Mouse (Mus musculus) kidney, embryonic 16.5 days (tissue): ENCODE results near the gene Rhd. TPM values are rescaled to one million over a fixed set of nuclear protein-coding genes. Genes with fewer than 3 reads are reported as not detected.
"Not testable (repeated sequence)": the region's sequence is repeated elsewhere in the genome, so short reads cannot be mapped to it uniquely, and the experiment has no call there.

Experiments used
- ATAC-seq: fragments of 200-750 bp; cut with Nextera tagmentation; 2 replicates; pipeline ENCODE4 v1.8.0; 2017; ENCODE audit warnings: moderate TSS enrichment; ENCODE audit not compliant: low FRiP score, low TSS enrichment
- H3K27ac ChIP-seq: fragments of 300-500 bp; sonication (generic); 2 replicates; pipeline ENCODE4 v1.5.1; 2014; ENCODE audit warnings: low read length
- H3K27me3 ChIP-seq: fragments of 300-500 bp; sonication (generic); 2 replicates; pipeline ENCODE4 v1.6.1; 2014; ENCODE audit warnings: low read length, control low read depth, mixed read lengths; ENCODE audit not compliant: insufficient read depth
- H3K36me3 ChIP-seq: fragments of 300-500 bp; sonication (generic); 2 replicates; pipeline ENCODE4 v1.6.1; 2014; ENCODE audit warnings: low read length, control low read depth, mixed read lengths; ENCODE audit not compliant: insufficient read depth
- H3K4me1 ChIP-seq: fragments of 300-500 bp; sonication (generic); 2 replicates; pipeline ENCODE4 v1.6.1; 2014; ENCODE audit warnings: low read length, control low read depth, mixed read lengths; ENCODE audit not compliant: insufficient read depth
- H3K4me2 ChIP-seq: fragments of 300-500 bp; sonication (generic); replicated peaks from 2 replicates; pipeline ENCODE4 v1.6.1; 2014; ENCODE audit warnings: low read depth, low read length
- H3K4me3 ChIP-seq: fragments of 300-500 bp; sonication (generic); 2 replicates; pipeline ENCODE4 v1.5.1; 2014; ENCODE audit warnings: mild to moderate bottlenecking, low read length
- H3K9ac ChIP-seq: fragments of 300-500 bp; sonication (generic); replicated peaks from 2 replicates; pipeline ENCODE4 v1.6.1; 2014; ENCODE audit warnings: low read length
- H3K9me3 ChIP-seq: fragments of 300-500 bp; sonication (generic); 2 replicates; pipeline ENCODE4 v1.6.1; 2016; ENCODE audit warnings: low read length, control low read depth
- WGBS: fragments of 180-500 bp; shearing (Covaris S2); extraction: QIAGEN DNeasy Blood & Tissue Kit; methylation state at CpG from one replicate; pipeline ENCODE4 v1.1.7; 2014; 5-methylcytosine and 5-hydroxymethylcytosine counted together
- polyA plus RNA-seq: library from polyadenylated mRNA; unstranded; fragments of >200 nt; fragmentation: Nextera tagmentation; extraction: Ambion mirVana; gene quantifications from 2 replicates; pipeline ENCODE4 v1.2.1, GENCODE M21; 2015

Gene Rhd
- polyA plus RNA-seq, 1 experiment from 2014 or later, result 3.0 TPM

DNA sequence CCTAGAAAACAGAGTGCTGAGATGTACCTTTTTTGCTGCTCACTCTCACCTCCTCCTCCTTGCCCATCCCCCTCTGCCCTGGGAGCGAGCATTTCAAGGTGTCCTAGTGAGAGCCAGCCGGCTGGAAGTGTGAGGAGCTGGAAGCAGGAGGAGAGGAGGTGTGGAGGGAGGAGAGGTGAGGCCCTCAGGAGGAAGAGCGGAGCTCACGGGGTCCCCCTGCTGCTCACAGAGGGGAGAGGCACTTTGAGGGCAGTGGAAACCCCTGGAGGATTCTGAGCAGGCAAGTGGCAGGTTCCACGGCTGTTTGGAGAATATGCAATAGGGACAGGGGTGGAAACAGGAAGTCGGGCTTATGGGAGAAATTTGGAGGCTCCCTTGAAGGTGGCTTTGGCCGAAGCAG is 18.9 kb downstream of the Rhd start:
- WGBS, result 31% methylated on average over 7 of the region's 7 CpGs
- H3K4me3 ChIP-seq, result no peak overlapping the region
- no peak overlapping the region for H3K9ac ChIP-seq
- H3K4me2 ChIP-seq, result no peak overlapping the region
- H3K36me3 ChIP-seq, result no peaks in the 10 kb centered on the region
- H3K4me1 ChIP-seq, result no peaks in the 10 kb centered on the region
- H3K9me3 ChIP-seq, result no peaks in the 10 kb centered on the region
- no peak overlapping the region for H3K27ac ChIP-seq
- H3K27me3 ChIP-seq, result no peaks in the 10 kb centered on the region
- ATAC-seq, result no peak

- H3K27ac ChIP-seq, result no peak overlapping the region
- H3K27me3 ChIP-seq, result no peaks in the 10 kb centered on the region
- H3K4me2 ChIP-seq, result no peak overlapping the region
- no peak overlapping the region for H3K9ac ChIP-seq
- WGBS, result 87% methylated on average over 10 of the region's 10 CpGs
- H3K9me3 ChIP-seq, result no peaks in the 10 kb centered on the region
- H3K36me3 ChIP-seq, result no peaks in the 10 kb centered on the region
- H3K4me1 ChIP-seq, result no peaks in the 10 kb centered on the region
- no peak for ATAC-seq
- no peak overlapping the region for H3K4me3 ChIP-seq
Measured at GRCm38 (mm10) chr4:134883808-134884207, 19.5 kb downstream of the Rhd start.

DNA sequence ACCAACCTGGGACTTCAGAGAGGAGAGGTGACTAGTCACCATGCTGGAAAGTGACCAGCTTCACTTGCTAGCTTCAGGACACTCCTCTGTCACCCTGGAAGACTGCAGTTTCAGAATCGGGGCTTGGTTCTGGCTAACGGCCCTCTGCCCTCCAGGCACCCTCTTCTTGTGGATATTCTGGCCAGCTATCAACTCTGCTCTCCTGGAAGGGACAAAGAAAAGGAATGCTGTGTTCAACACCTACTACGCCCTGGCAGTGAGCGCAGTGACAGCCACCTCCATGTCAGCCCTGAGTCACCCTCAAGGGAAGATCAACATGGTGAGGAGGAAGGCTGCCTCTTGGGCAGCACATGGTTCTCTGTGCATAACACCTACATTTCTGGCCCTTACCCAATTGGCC is 20.0 kb downstream of the Rhd start:
- Histone ChIP-seq H3K4me2 (no peak overlapping the region), H3K9ac (no peak overlapping the region), H3K4me1 (no peaks in the 10 kb centered on the region), H3K27ac (no peak overlapping the region), H3K27me3 (no peaks in the 10 kb centered on the region), H3K36me3 (no peaks in the 10 kb centered on the region), H3K9me3 (no peaks in the 10 kb centered on the region), H3K4me3 (no peak overlapping the region)
- 89% methylated on average over 4 of the region's 4 CpGs for WGBS
- no peak for ATAC-seq

- Histone ChIP-seq H3K9ac (no peak overlapping the region), H3K27me3 (no peaks in the 10 kb centered on the region), H3K27ac (no peak overlapping the region), H3K4me1 (no peaks in the 10 kb centered on the region), H3K4me2 (no peak overlapping the region), H3K9me3 (no peaks in the 10 kb centered on the region), H3K4me3 (no peak overlapping the region), H3K36me3 (peaks cover 14% of the 10 kb centered on the region)
- ATAC-seq, result no peak
- WGBS, result 76% methylated on average over 6 of the region's 6 CpGs
Measured at GRCm38 (mm10) chr4:134892096-134892495, 27.8 kb downstream of the Rhd start.

GRCm38 (mm10) chr4:134897256-134897655 is 32.9 kb downstream of the Rhd start:
- WGBS, result 90% methylated on average over 6 of the region's 6 CpGs
- no peak for ATAC-seq
- H3K4me2 ChIP-seq, result no peak overlapping the region

GRCm38 (mm10) chr4:134901126-134901525 is 36.8 kb downstream of the Rhd start:
- no peak for ATAC-seq
- H3K9ac ChIP-seq, result no peak overlapping the region
- H3K36me3 ChIP-seq, result peaks cover 77% of the 10 kb centered on the region
- no peak overlapping the region for H3K4me2 ChIP-seq
- no peaks in the 10 kb centered on the region for H3K27me3 ChIP-seq
- no peaks in the 10 kb centered on the region for H3K9me3 ChIP-seq
- WGBS, result 94% methylated on average over 8 of the region's 8 CpGs
- H3K4me3 ChIP-seq, result no peak overlapping the region
- H3K4me1 ChIP-seq, result no peaks in the 10 kb centered on the region
- H3K27ac ChIP-seq, result no peak overlapping the region

More at GRCm38 (mm10) chr4:134897256-134897655, 32.9 kb downstream of the Rhd start:
- Histone ChIP-seq H3K4me3 (no peak overlapping the region), H3K9ac (no peak overlapping the region), H3K27ac (no peak overlapping the region), H3K4me1 (no peaks in the 10 kb centered on the region), H3K36me3 (peaks cover 51% of the 10 kb centered on the region), H3K27me3 (no peaks in the 10 kb centered on the region), H3K9me3 (no peaks in the 10 kb centered on the region)

DNA sequence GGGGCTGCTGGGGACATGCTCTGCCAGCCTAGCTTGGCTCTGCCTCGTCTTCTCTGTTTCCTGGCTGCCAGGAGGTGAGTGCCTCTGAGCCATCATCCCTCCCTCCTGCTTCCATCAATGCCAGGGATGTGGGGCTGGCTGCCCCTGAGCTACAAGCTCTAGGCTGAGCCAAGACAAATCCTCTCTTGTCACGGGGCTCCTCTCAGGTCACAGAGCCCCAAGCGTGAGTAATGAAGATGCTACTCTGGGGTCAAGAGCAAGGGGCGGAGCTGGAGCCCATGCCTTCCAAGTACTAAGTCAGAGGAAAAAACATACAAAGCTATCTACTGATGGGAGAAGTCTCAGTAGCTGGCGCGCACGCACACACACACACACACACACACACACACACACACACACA is 38.7 kb downstream of the Rhd start:
- Histone ChIP-seq H3K4me1 (no peaks in the 10 kb centered on the region), H3K4me3 (no peak overlapping the region), H3K9ac (no peak overlapping the region), H3K27me3 (no peaks in the 10 kb centered on the region), H3K27ac (no peak overlapping the region), H3K9me3 (no peaks in the 10 kb centered on the region), H3K36me3 (peaks cover 71% of the 10 kb centered on the region), H3K4me2 (no peak overlapping the region)
- ATAC-seq, result no peak
- WGBS, result 71% methylated on average over 7 of the region's 7 CpGs

- Histone ChIP-seq H3K4me1 (peaks cover 16% of the 10 kb centered on the region; the same call in 1 of the 2 replicates), H3K36me3 (peaks cover 30% of the 10 kb centered on the region)
- not testable (repeated sequence) for H3K4me3 ChIP-seq, ATAC-seq, H3K9me3 ChIP-seq, H3K27ac ChIP-seq, H3K27me3 ChIP-seq, H3K4me2 ChIP-seq, H3K9ac ChIP-seq
- 98% methylated on average over 6 of the region's 8 CpGs for WGBS
Measured at GRCm38 (mm10) chr4:134911406-134911805, 47.1 kb downstream of the Rhd start.

DNA sequence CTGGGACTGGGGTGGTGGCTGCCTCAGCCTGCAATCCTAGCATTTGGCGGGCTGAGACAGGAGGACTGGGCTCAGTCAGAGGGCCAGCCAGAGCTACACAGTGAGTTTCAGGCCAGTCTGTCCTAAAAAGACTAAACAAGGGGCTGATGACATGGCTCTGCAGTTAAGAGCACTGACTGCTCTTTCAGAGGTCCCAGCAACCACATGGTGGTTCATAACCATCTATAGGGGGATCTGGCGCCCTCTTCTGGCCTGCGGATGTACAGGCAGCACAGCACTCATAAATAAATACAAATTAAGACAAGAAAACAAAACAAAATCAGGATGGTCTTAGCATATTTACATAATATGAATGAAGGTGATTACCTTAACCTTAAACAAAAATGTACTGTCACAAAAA is 49.1 kb downstream of the Rhd start:
- H3K27ac ChIP-seq, result no peak overlapping the region
- 32% methylated on average over 3 of the region's 3 CpGs for WGBS
- peaks cover 16% of the 10 kb centered on the region; the same call in 1 of the 2 replicates for H3K4me1 ChIP-seq
- H3K27me3 ChIP-seq, result no peaks in the 10 kb centered on the region
- no peak overlapping the region for H3K4me3 ChIP-seq
- ATAC-seq, result no peak
- no peaks in the 10 kb centered on the region for H3K9me3 ChIP-seq
- peaks cover 18% of the 10 kb centered on the region for H3K36me3 ChIP-seq
- H3K4me2 ChIP-seq, result peak overlapping the region; percentile 84; the same call in 1 of the 2 replicates
- H3K9ac ChIP-seq, result no peak overlapping the region; the same call in 1 of the 2 replicates

DNA sequence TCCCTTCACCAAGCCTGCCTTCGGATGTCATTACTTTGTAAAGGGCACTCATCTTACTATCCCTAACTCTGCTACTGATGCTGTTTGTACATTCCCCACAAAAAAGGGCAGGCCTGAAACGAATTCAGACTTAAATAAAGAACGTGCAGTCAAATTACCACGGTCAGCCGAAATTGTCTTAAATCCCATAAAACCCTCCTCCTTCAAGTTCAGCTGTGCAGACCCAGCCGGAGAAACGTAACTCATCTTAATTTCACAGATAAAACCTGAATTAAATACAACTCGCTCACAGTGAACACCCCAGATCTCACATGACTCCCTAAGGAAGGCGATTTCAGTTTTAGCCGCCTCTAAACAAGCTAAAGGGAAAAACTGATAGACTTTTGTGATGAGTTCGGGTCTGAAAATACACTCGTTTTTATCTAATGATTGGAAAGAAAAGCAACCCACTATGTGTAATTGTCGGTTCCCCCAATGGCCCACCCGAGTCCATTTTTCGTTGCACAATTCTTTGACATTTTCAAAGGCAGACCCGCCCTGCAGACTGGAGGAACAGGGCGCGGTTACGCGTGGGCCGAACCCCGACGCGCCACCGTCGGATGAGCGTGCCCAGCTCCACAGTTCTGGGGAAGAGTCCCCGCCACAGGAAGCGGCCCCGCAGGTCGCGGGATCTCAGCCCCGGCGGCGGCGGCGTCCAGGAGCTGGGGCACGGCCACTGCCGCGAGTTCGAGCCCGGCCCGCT is 50.0 kb downstream of the Rhd start:
- under 1% methylated on average over 43 of the region's 43 CpGs for WGBS
- no peaks in the 10 kb centered on the region for H3K27me3 ChIP-seq

More for the DNA sequence above, 50.0 kb downstream of the Rhd start:
- peak; percentile 70 for ATAC-seq
- Histone ChIP-seq H3K4me3 (peak overlapping the region; percentile 84), H3K9me3 (no peaks in the 10 kb centered on the region), H3K4me2 (peak overlapping the region; percentile 84), H3K4me1 (peaks cover 16% of the 10 kb centered on the region; the same call in 1 of the 2 replicates), H3K36me3 (peaks cover 10% of the 10 kb centered on the region), H3K27ac (peak overlapping the region; percentile 90), H3K9ac (peak overlapping the region; percentile 88)
